Mouse (Mus musculus) midbrain, embryonic 13.5 days (tissue): ENCODE results near the gene Rbm5. TPM values are rescaled to one million over a fixed set of nuclear protein-coding genes. Genes with fewer than 3 reads are reported as not detected.

ENCODE experiments used
- ATAC-seq: fragments of 200-750 bp; cut with Nextera tagmentation; 2 replicates; pipeline ENCODE4 v1.8.0; 2017; ENCODE audit warnings: mild to moderate bottlenecking, moderate TSS enrichment, moderate library complexity
- H3K27ac ChIP-seq: fragments of 300-500 bp; sonication (generic); 2 replicates; pipeline ENCODE4 v1.5.1; 2015; ENCODE audit warnings: inconsistent platforms, mild to moderate bottlenecking, moderate library complexity
- H3K27me3 ChIP-seq: fragments of 300-500 bp; sonication (generic); 2 replicates; pipeline ENCODE4 v1.6.1; 2015; ENCODE audit warnings: mild to moderate bottlenecking, inconsistent platforms
- H3K36me3 ChIP-seq: fragments of 300-500 bp; sonication (generic); 2 replicates; pipeline ENCODE4 v1.6.1; 2015; ENCODE audit warnings: mild to moderate bottlenecking, inconsistent platforms
- H3K4me1 ChIP-seq: fragments of 300-500 bp; sonication (generic); replicated peaks from 2 replicates; pipeline ENCODE4 v1.6.1; 2015; ENCODE audit warnings: inconsistent platforms
- H3K4me2 ChIP-seq: fragments of 300-500 bp; sonication (generic); replicated peaks from 2 replicates; pipeline ENCODE4 v1.6.1; 2015; ENCODE audit warnings: moderate library complexity, mild to moderate bottlenecking, inconsistent platforms
- H3K4me3 ChIP-seq: fragments of 300-500 bp; sonication (generic); replicated peaks from 2 replicates; pipeline ENCODE4 v1.5.1; 2015; ENCODE audit warnings: mild to moderate bottlenecking, inconsistent platforms
- H3K9ac ChIP-seq: fragments of 300-500 bp; sonication (generic); replicated peaks from 2 replicates; pipeline ENCODE4 v1.6.1; 2015; ENCODE audit warnings: mild to moderate bottlenecking, inconsistent platforms
- H3K9me3 ChIP-seq: fragments of 300-500 bp; sonication (generic); 2 replicates; pipeline ENCODE4 v1.6.1; 2016; ENCODE audit warnings: mild to moderate bottlenecking, inconsistent platforms
- WGBS: fragments of 180-500 bp; shearing (Covaris S2); methylation state at CpG from one replicate; pipeline ENCODE4 v1.1.7; 2015; 5-methylcytosine and 5-hydroxymethylcytosine counted together
- polyA plus RNA-seq: library from polyadenylated mRNA; unstranded; fragments of >200 nt; fragmentation: Nextera tagmentation; extraction: Ambion mirVana; gene quantifications from 2 replicates; pipeline ENCODE4 v1.2.1, GENCODE M21; 2015

Rbm5 gene
- polyA plus RNA-seq, 1 experiment from 2014 or later, result 315 TPM

DNA sequence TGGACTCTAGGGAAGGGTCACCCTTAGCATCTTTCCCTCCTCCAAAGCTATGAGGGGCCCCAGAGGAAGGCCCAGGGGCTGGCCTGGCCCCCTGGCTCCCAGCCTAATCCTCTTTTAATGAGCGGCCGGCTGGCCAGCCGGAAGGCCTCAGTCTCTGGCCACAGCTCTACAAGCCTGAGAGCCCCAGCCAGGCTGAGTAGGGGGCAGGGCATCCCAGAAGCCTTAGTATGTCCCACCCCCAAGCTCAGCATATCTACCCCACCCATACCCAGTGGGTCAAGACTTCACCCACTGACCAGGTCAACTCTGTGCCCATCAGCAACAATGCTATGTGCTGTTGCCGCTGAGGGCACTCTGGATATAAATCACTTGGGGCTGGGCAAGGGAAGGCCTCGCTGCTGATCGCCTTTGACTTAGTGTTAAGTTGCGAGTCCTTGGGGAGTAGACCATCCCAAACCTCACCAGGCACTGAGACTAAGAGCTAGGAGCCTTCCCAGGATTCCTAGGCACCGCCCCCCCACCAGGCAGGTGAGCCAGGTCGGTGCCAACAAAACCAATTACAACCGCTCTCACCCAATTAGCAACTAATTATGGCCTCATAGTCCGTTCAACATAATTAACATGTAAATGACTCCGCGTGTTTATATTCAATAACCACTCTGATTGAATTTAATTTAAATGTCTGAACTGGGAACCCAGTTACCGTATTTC lies 72.8 kb downstream of the Rbm5 start:
- Histone ChIP-seq H3K36me3 (peaks cover 28% of the 10 kb centered on the region), H3K9me3 (no peaks in the 10 kb centered on the region), H3K4me3 (no peak overlapping the region), H3K4me2 (peak overlapping the region; percentile 40), H3K27ac (peak overlapping the region; percentile 61), H3K9ac (peak overlapping the region; percentile 50; the same call in 1 of the 2 replicates), H3K4me1 (peaks cover 94% of the 10 kb centered on the region), H3K27me3 (no peaks in the 10 kb centered on the region)
- WGBS, result 7% methylated on average over 14 of the region's 14 CpGs
- ATAC-seq, result peak; percentile 35; the same call in 1 of the 2 replicates

DNA sequence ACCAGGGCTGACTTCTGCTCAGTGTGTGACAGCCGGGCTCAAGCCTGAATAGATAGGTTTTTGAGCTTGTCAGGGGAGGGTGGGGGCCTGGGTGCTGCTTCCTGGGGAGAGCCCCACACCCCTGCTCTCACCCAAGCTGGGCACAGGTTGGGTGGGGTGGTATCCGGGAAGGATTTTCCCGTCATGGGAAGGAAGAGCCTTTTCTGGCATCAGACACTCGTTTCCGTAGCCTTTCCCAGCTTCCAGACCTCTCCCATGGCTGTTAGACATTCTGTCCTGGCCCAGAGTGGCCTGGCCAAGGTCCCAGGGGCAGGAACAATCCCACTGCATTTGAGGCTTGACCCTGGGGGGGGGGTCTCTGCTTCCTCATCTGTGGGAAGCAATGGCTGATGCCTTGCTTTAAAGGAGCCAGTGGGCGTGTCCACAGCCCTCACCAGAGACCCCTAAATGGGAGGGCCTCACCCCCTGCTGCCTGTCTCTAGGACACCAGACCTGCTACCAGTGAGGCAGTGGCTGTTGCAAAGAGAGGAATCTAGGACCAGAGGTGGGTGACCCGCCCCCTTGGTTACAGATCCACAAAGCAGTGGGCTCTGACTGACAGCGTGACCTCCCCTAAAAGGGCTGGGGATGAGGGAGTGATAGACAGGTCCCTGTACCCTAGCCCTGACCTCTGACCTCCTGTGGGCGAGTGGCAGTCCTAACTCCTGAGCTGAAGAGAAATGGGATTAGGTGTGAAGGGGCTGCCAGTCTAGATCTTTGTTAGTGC lies 73.8 kb downstream of the Rbm5 start:
- ATAC-seq, result no peak
- no peak overlapping the region; the same call in 1 of the 2 replicates for H3K9ac ChIP-seq
- no peaks in the 10 kb centered on the region for H3K27me3 ChIP-seq
- H3K9me3 ChIP-seq, result no peaks in the 10 kb centered on the region
- peak overlapping the region; percentile 47; the same call in 1 of the 2 replicates for H3K27ac ChIP-seq
- H3K4me1 ChIP-seq, result peaks cover 89% of the 10 kb centered on the region
- WGBS, result 13% methylated on average over 9 of the region's 9 CpGs
- peak overlapping the region; percentile 22; the same call in 1 of the 2 replicates for H3K4me2 ChIP-seq
- H3K4me3 ChIP-seq, result no peak overlapping the region
- H3K36me3 ChIP-seq, result peaks cover 29% of the 10 kb centered on the region

DNA sequence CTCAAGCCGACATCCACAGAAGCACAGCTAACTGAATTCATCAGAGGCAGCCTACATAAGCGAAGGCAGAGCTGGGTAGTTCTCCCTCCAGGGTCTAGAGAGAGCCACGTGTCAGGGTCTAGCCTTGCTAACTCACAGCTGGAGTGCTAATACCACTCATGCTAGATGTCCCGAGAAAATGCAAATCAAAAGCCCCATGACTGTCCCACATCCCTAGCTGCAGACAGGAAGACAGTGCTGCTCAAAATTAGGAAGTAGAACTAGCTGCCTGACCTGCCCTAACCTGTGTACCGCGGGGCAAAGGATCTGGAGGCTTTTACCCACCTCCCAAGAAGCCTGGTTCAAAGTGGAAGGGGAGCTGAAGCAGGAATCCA lies 74.7 kb downstream of the Rbm5 start:
- peaks cover 33% of the 10 kb centered on the region for H3K36me3 ChIP-seq
- no peak for ATAC-seq
- no peaks in the 10 kb centered on the region for H3K9me3 ChIP-seq
- peaks cover 81% of the 10 kb centered on the region for H3K4me1 ChIP-seq
- H3K27me3 ChIP-seq, result no peaks in the 10 kb centered on the region
- 30% methylated on average over 6 of the region's 6 CpGs for WGBS
- H3K4me3 ChIP-seq, result no peak overlapping the region
- 0 out of 2 replicates have a peak overlapping the region, but pooled peaks have one; percentile 4 for H3K27ac ChIP-seq
- H3K4me2 ChIP-seq, result no peak overlapping the region
- no peak overlapping the region for H3K9ac ChIP-seq

DNA sequence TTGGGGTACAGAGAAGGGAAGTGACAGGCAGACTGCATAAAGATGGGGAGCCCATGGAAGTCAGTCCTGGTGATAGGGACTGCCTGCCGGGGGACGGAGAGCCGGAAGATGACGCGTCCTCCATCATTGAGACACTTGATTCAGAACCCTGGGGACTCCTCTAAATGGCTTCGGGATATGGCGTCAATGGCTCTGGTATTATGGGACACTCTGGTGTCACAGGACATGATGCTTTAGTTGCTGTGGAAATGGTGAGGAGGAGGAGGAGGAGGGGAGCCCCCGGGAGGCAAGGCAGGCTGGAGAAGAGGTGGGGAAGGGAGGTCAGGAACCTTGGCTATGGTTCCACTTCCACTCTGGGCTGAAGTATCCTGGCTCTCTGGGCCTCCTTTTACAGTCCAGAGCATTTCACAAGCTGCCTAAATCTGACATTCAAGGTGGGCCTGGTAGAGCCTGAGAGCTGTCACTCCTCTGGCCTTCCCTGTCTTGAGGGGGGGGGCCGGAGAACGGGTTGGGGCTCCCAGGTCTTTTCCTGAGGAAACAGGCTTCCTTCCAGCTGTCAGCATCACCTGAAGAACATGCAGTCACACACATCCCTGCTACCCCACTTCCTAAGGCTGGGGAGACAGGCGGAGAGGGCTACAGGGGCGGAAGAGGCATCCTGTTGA lies 75.2 kb downstream of the Rbm5 start:
- ATAC-seq, result no peak
- 76% methylated on average over 12 of the region's 12 CpGs for WGBS
- peaks cover 76% of the 10 kb centered on the region for H3K4me1 ChIP-seq

DNA sequence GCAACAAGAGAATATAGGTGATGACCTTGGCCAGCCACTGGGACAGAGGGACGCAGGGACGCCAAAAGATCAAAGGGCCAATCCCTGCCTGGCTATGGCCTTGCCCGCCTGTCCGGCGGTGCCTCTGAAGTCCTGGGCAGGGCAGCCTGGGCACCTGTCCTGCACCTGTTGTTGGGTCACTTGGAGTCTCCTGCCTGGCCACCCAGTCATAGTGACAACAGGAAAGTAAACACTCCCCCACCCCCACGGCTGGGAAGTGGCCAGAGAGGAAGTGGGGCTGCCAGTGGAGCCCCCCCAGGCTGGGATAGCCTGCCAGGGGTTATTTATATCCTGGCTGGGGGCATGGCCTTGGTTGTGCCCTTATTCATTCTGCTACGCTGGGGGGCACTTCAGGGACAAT lies 76.2 kb downstream of the Rbm5 start:
- Histone ChIP-seq H3K4me2 (no peak overlapping the region), H3K36me3 (peaks cover 41% of the 10 kb centered on the region), H3K27ac (no peak overlapping the region), H3K9me3 (no peaks in the 10 kb centered on the region), H3K9ac (no peak overlapping the region), H3K4me3 (no peak overlapping the region), H3K4me1 (peaks cover 66% of the 10 kb centered on the region), H3K27me3 (no peaks in the 10 kb centered on the region)
- ATAC-seq, result no peak
- 68% methylated on average over 7 of the region's 7 CpGs for WGBS

More for the DNA sequence above, 75.2 kb downstream of the Rbm5 start:
- H3K36me3 ChIP-seq, result peaks cover 38% of the 10 kb centered on the region
- H3K27ac ChIP-seq, result 0 out of 2 replicates have a peak overlapping the region, but pooled peaks have one; percentile 4
- no peak overlapping the region for H3K4me2 ChIP-seq
- H3K27me3 ChIP-seq, result no peaks in the 10 kb centered on the region
- H3K9me3 ChIP-seq, result no peaks in the 10 kb centered on the region
- H3K4me3 ChIP-seq, result no peak overlapping the region
- H3K9ac ChIP-seq, result 0 out of 2 replicates have a peak overlapping the region, but pooled peaks have one; percentile 36

DNA sequence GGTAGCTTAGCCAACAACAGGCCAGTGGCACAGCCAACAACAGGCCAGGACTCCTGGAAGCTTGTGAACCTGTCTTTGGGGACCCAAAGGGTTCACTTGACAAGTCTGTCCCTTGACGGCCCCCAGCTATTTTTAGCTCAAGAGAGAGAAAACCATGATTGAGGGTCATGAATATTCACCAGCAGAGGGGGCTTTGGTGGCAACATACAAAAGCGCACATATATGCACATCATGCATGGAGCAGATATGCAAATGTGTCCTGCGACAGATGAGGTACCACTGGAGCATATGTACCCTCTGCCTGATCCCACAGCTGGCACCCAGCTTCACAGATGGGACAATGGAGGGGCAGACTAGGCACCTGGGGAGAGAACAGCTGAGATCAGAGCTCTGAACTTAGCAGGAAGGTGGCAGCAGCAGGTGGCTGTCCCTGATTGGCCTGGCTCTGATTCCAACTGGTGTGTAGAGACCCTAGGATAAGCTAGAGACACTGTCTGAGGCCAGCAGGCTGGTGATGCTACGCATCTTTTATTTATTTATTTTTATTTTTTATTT lies 77.3 kb downstream of the Rbm5 start:
- ATAC-seq, result 0 out of 2 replicates have a peak, but pooled peaks have one; percentile 12
- no peaks in the 10 kb centered on the region for H3K9me3 ChIP-seq
- peak overlapping the region; percentile 32; the same call in 1 of the 2 replicates for H3K9ac ChIP-seq
- no peaks in the 10 kb centered on the region for H3K27me3 ChIP-seq
- H3K27ac ChIP-seq, result peak overlapping the region; percentile 39; the same call in 1 of the 2 replicates
- peaks cover 55% of the 10 kb centered on the region for H3K4me1 ChIP-seq
- 48% methylated on average over 4 of the region's 4 CpGs for WGBS
- H3K4me3 ChIP-seq, result no peak overlapping the region
- no peak overlapping the region for H3K4me2 ChIP-seq
- H3K36me3 ChIP-seq, result peaks cover 51% of the 10 kb centered on the region

DNA sequence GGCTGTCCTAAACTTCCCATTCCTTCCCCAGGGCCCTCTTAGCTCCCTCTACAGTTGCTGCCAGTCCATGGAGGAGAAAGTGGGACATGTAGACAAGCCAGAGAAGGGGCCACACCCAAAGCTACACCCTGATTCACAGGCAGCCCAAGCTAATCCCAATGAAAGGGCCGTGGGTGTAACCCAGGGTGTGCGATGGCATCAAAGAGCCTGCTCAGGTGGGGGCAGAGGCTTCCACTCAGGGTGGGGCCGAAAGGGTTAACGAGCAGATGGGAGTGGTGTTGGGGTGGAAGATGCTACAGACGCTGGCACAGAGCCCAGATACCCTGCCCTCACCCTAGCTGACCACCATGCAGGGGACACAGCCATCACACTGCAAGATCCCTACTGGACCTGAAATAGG lies 78.0 kb downstream of the Rbm5 start:
- peak overlapping the region; percentile 32; the same call in 1 of the 2 replicates for H3K9ac ChIP-seq
- ATAC-seq, result no peak
- H3K27ac ChIP-seq, result peak overlapping the region; percentile 39; the same call in 1 of the 2 replicates
- H3K9me3 ChIP-seq, result no peaks in the 10 kb centered on the region
- peaks cover 58% of the 10 kb centered on the region for H3K36me3 ChIP-seq
- H3K4me3 ChIP-seq, result no peak overlapping the region
- WGBS, result 75% methylated on average over 5 of the region's 5 CpGs
- H3K4me2 ChIP-seq, result no peak overlapping the region
- H3K27me3 ChIP-seq, result no peaks in the 10 kb centered on the region
- H3K4me1 ChIP-seq, result peaks cover 48% of the 10 kb centered on the region

DNA sequence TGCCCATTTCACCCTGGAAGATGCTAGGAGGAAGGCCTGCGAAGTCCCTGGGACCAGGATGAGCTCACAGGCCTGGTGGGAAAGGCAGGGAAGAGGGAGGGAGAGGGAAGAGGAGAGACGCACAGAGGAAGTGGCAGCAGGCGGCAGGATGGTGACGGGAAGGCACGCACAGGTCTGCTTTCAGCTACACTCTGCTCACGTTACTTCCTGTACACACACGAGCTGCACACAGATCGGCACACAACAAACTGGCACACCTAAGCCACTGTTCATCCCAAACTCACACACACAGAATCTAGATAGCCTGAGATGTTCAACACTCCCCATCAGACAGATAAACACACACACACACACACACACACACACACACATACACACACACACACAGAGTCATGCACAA lies 80.4 kb downstream of the Rbm5 start:
- no peak overlapping the region for H3K4me2 ChIP-seq
- H3K27ac ChIP-seq, result 0 out of 2 replicates have a peak overlapping the region, but pooled peaks have one; percentile 19
- H3K36me3 ChIP-seq, result peaks cover 76% of the 10 kb centered on the region
- no peaks in the 10 kb centered on the region for H3K27me3 ChIP-seq
- no peak overlapping the region for H3K4me3 ChIP-seq
- peaks cover 24% of the 10 kb centered on the region for H3K4me1 ChIP-seq
- no peak overlapping the region for H3K9ac ChIP-seq
- WGBS, result 88% methylated on average over 8 of the region's 8 CpGs
- H3K9me3 ChIP-seq, result no peaks in the 10 kb centered on the region
- ATAC-seq, result no peak

Other genes with a start within 250 kb of the Rbm5 start
- gene Tmem115, start 237.1 kb downstream of the Rbm5 start, polyA plus RNA-seq, result 38.6 and 41.3 TPM in 2 replicates
- gene Cyb561d2, start 228.8 kb downstream of the Rbm5 start, polyA plus RNA-seq, result 28.3 and 29.1 TPM in 2 replicates
- gene Nprl2, start 228.8 kb downstream of the Rbm5 start, polyA plus RNA-seq, result 67.7 and 70.8 TPM in 2 replicates
- gene Zmynd10, start 223.7 kb downstream of the Rbm5 start, polyA plus RNA-seq, result 1.1 and 1.5 TPM in 2 replicates
- gene Rassf1, start 219.4 kb downstream of the Rbm5 start, polyA plus RNA-seq, result 38.6 and 39.5 TPM in 2 replicates
- 93.2 and 109 TPM in 2 replicates for gene Tusc2, start 207.7 kb downstream of the Rbm5 start, polyA plus RNA-seq
- 98.9 and 106 TPM in 2 replicates for gene Hyal2, start 203.1 kb downstream of the Rbm5 start, polyA plus RNA-seq
- gene Hyal1, start 194.1 kb downstream of the Rbm5 start, polyA plus RNA-seq, result 7.0 and 10.0 TPM in 2 replicates
- gene Naa80, start 192.1 kb downstream of the Rbm5 start, polyA plus RNA-seq, result 16.5 and 19.1 TPM in 2 replicates
- gene Hyal3, start 190.2 kb downstream of the Rbm5 start, polyA plus RNA-seq, result 1.1 and 1.8 TPM in 2 replicates
- gene Ifrd2, start 183.4 kb downstream of the Rbm5 start, polyA plus RNA-seq, result 13.5 and 14.7 TPM in 2 replicates
- gene Sema3b, start 161.8 kb downstream of the Rbm5 start, polyA plus RNA-seq, result 2.3 and 2.7 TPM in 2 replicates
- 399 and 416 TPM in 2 replicates for gene Gnai2, start 135.6 kb downstream of the Rbm5 start, polyA plus RNA-seq
- gene Slc38a3, start 101.5 kb downstream of the Rbm5 start, polyA plus RNA-seq, result 18.7 and 22.0 TPM in 2 replicates
- 2.4 and 2.7 TPM in 2 replicates for gene Gnat1, start 91.3 kb downstream of the Rbm5 start, polyA plus RNA-seq
- 18.9 and 24.6 TPM in 2 replicates for gene Sema3f, start 60.5 kb downstream of the Rbm5 start, polyA plus RNA-seq
- gene Rbm6, start 102.2 kb upstream of the Rbm5 start, polyA plus RNA-seq, result 126 and 132 TPM in 2 replicates
- gene Mon1a, start 117.2 kb upstream of the Rbm5 start, polyA plus RNA-seq, result 21.5 and 23.8 TPM in 2 replicates
- gene Mst1r, start 135.9 kb upstream of the Rbm5 start, polyA plus RNA-seq, result 1.2 and 2.3 TPM in 2 replicates
- gene Actl11, start 157.5 kb upstream of the Rbm5 start, polyA plus RNA-seq, result not detected in 2 replicates
- 18.9 and 19.9 TPM in 2 replicates for gene Camkv, start 164.7 kb upstream of the Rbm5 start, polyA plus RNA-seq
- gene Traip, start 179.1 kb upstream of the Rbm5 start, polyA plus RNA-seq, result 15.0 and 15.1 TPM in 2 replicates
- 3.5 and 4.7 TPM in 2 replicates for gene Uba7, start 204.5 kb upstream of the Rbm5 start, polyA plus RNA-seq
- gene Gm20661, start 212.1 kb upstream of the Rbm5 start, polyA plus RNA-seq, result 0.66 and 1.3 TPM in 2 replicates
- 13.2 and 13.5 TPM in 2 replicates for gene Inka1, start 214.9 kb upstream of the Rbm5 start, polyA plus RNA-seq
- 1.7 and 1.8 TPM in 2 replicates for gene Cdhr4, start 221.5 kb upstream of the Rbm5 start, polyA plus RNA-seq
- gene Gm20662, start 225.4 kb upstream of the Rbm5 start, polyA plus RNA-seq, result 0.36 and 0.95 TPM in 2 replicates
- 97.2 and 107 TPM in 2 replicates for gene Ip6k1, start 231.5 kb upstream of the Rbm5 start, polyA plus RNA-seq